Mouse (Mus musculus): ENCODE data around the gene Mphosph6.

Mphosph6 gene

GRCm38 (mm10) chr8:117801443-117802298 lies at the start of gene Mphosph6:
TSS of gene Mphosph6 (minus strand) at chr8:117801943.
- DNase-seq: peak; percentile 96

GRCm38 (mm10) chr8:117850420-117850819 lies 48.7 kb upstream of the Mphosph6 start:
- DNase-seq: no peak

GRCm38 (mm10) chr8:117847865-117848264 lies 46.1 kb upstream of the Mphosph6 start:
- no peak for DNase-seq

- DNase-seq: no peak
These were observed 42.0 kb upstream of the Mphosph6 start for GRCm38 (mm10) chr8:117843694-117844093.

GRCm38 (mm10) chr8:117813524-117813923 lies 11.8 kb upstream of the Mphosph6 start:
- no peak for DNase-seq

GRCm38 (mm10) chr8:117810676-117811075 lies 8.9 kb upstream of the Mphosph6 start:
- DNase-seq: no peak

GRCm38 (mm10) chr8:117805419-117805818 lies 3.7 kb upstream of the Mphosph6 start:
- DNase-seq: peak; percentile 46

- no peak for DNase-seq
These were observed 551 bp upstream of the Mphosph6 start for GRCm38 (mm10) chr8:117802299-117802689.

GRCm38 (mm10) chr8:117798066-117798465 lies 3.7 kb downstream of the Mphosph6 start:
- DNase-seq: no peak

- DNase-seq: no peak
These were observed 5.3 kb downstream of the Mphosph6 start for GRCm38 (mm10) chr8:117796464-117796863.

- DNase-seq: no peak
These were observed 7.2 kb downstream of the Mphosph6 start for GRCm38 (mm10) chr8:117794581-117794980.

GRCm38 (mm10) chr8:117792616-117793144 lies 9.1 kb downstream of the Mphosph6 start:
- no peak for DNase-seq

GRCm38 (mm10) chr8:117786428-117786827 lies 15.3 kb downstream of the Mphosph6 start:
- no peak for DNase-seq

- no peak for DNase-seq
These were observed 18.7 kb downstream of the Mphosph6 start for GRCm38 (mm10) chr8:117783021-117783420.

- DNase-seq: no peak
These were observed 20.2 kb downstream of the Mphosph6 start for GRCm38 (mm10) chr8:117781375-117782129.

- no peak for DNase-seq
These were observed 22.4 kb downstream of the Mphosph6 start for GRCm38 (mm10) chr8:117779344-117779743.

- DNase-seq: no peak
These were observed 23.0 kb downstream of the Mphosph6 start for GRCm38 (mm10) chr8:117778531-117779322.

- DNase-seq: no peak
These were observed 25.7 kb downstream of the Mphosph6 start for GRCm38 (mm10) chr8:117776075-117776474.

- no peak for DNase-seq
These were observed 26.1 kb downstream of the Mphosph6 start for GRCm38 (mm10) chr8:117775626-117776025.

GRCm38 (mm10) chr8:117772597-117772996 lies 29.1 kb downstream of the Mphosph6 start:
- no peak for DNase-seq

- DNase-seq: peak; percentile 50
These were observed 29.6 kb downstream of the Mphosph6 start for GRCm38 (mm10) chr8:117772126-117772525.

- no peak for DNase-seq
These were observed 30.5 kb downstream of the Mphosph6 start for GRCm38 (mm10) chr8:117771115-117771836.

Data from kidney, adult 18-20 months (tissue).